20 mouse cellular contexts compared by ENCODE assay signal in the genomic region with DNA sequence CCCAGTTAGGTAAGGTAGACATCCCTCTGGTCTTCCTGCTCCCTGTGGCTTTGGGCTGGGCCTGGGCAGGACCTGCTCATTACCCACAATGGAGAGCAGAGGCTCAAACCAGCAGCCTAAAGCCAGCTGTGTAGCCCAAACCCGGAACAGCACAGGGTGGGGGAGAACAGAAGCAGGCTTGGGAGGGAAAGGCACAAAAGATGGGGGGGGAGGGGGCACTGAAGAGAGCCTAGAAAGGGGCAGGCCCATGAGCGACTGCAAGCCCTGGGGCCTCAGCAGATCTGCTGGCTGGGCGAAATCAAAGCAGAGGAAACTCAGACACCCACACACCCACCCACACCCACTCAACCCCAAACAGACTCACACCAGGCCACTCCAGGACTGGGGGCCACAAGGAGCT. TPM values are rescaled to one million over a fixed set of nuclear protein-coding genes. Genes with fewer than 3 reads are reported as not detected.
DNase-seq lines count a peak whose midpoint lies in the region; ATAC-seq lines count a peak whose summit lies in the region.
"Had no signal": no experiment of that assay in that cellular context is flagged by ENCODE, and none has a peak within 500 bp of the region (broad histone marks: within the 10 kb centered on the region; RNA-seq: fewer than 3 reads in every experiment).

No protein-coding gene starts in this region.

- no peak overlapping the region for H3K4me2 ChIP-seq in heart, embryonic 11.5 days
- H3K4me2 ChIP-seq in kidney, embryonic 15.5 days, result no peak overlapping the region
- no peak overlapping the region for H3K4me2 ChIP-seq in kidney, embryonic 14.5 days (replicated peaks; ENCODE audit: low read depth, low read length)
- H3K4me2 ChIP-seq: embryonic facial prominence, embryonic 13.5 days; forebrain, embryonic 12.5 days; hindbrain, embryonic 13.5 days had no signal

- H3K9ac ChIP-seq in heart, embryonic 11.5 days (ENCODE audit: low read depth, low read length), result peak overlapping the region; percentile 24; the same call in 1 of the 2 replicates
- no peak overlapping the region for H3K9ac ChIP-seq in kidney, embryonic 15.5 days
- H3K9ac ChIP-seq in kidney, embryonic 14.5 days (ENCODE audit: low read depth, low read length), result no peak overlapping the region
- H3K9ac ChIP-seq: embryonic facial prominence, embryonic 13.5 days; forebrain, embryonic 12.5 days; forebrain, postnatal 0 days; hindbrain, embryonic 13.5 days had no signal

- H3K4me3 ChIP-seq in heart, embryonic 11.5 days (ENCODE audit: low read depth, low read length), result no peak overlapping the region
- no peak overlapping the region for H3K4me3 ChIP-seq in kidney, embryonic 15.5 days (replicated peaks)
- H3K4me3 ChIP-seq in kidney, embryonic 14.5 days (ENCODE audit: low read length), result no peak overlapping the region
- H3K4me3 ChIP-seq in embryonic facial prominence, embryonic 10.5 days, result no peak overlapping the region
- H3K4me3 ChIP-seq: embryonic facial prominence, embryonic 13.5 days; forebrain, embryonic 12.5 days; hindbrain, embryonic 13.5 days had no signal

- intact Hi-C loops in heart, postnatal 25 days (cut with DNase I), result no loop called here

- no peak for ATAC-seq in heart, embryonic 11.5 days (replicated peaks; ENCODE audit: insufficient number of reproducible peaks, low FRiP score, low TSS enrichment)
- ATAC-seq in kidney, embryonic 15.5 days (replicated peaks; ENCODE audit: low FRiP score), result no peak
- ATAC-seq in kidney, embryonic 14.5 days (ENCODE audit: low FRiP score, low TSS enrichment), result no peak
- ATAC-seq: forebrain, postnatal 0 days; hindbrain, postnatal 0 days had no signal

- peaks cover 34% of the 10 kb centered on the region for H3K4me1 ChIP-seq in heart, embryonic 11.5 days (ENCODE audit: control insufficient read depth, insufficient read depth, low read length)
- peaks cover 36% of the 10 kb centered on the region for H3K4me1 ChIP-seq in kidney, embryonic 15.5 days
- H3K4me1 ChIP-seq in kidney, embryonic 14.5 days (ENCODE audit: control insufficient read depth, insufficient read depth, low read length), result peaks cover 20% of the 10 kb centered on the region
- H3K4me1 ChIP-seq in embryonic facial prominence, embryonic 10.5 days, result peaks cover 38% of the 10 kb centered on the region

- WGBS in heart, embryonic 11.5 days (ENCODE audit: insufficient replicate concordance), result 38% methylated on average over 3 of the region's 3 CpGs
- WGBS in kidney, embryonic 15.5 days, result 30% methylated on average over 3 of the region's 3 CpGs
- 38% methylated on average over 3 of the region's 3 CpGs for WGBS in kidney, embryonic 14.5 days
- WGBS in embryonic facial prominence, embryonic 10.5 days, result 58% methylated on average over 3 of the region's 3 CpGs

- no peaks in the 10 kb centered on the region for H3K27me3 ChIP-seq in heart, embryonic 11.5 days (ENCODE audit: control insufficient read depth, insufficient read depth, low read length)
- H3K27me3 ChIP-seq in kidney, embryonic 15.5 days, result 0 out of 2 replicates have a peak, but pooled peaks cover 2% of the 10 kb centered on the region
- H3K27me3 ChIP-seq in kidney, embryonic 14.5 days (ENCODE audit: control insufficient read depth, insufficient read depth, low read length), result no peaks in the 10 kb centered on the region
- H3K27me3 ChIP-seq in embryonic facial prominence, embryonic 10.5 days (replicated peaks; ENCODE audit: low read depth, poor library complexity, severe bottlenecking), result peaks cover 16% of the 10 kb centered on the region
- H3K27me3 ChIP-seq: embryonic facial prominence, embryonic 13.5 days had no signal

- no peaks in the 10 kb centered on the region for H3K9me3 ChIP-seq in heart, embryonic 11.5 days (replicated peaks; ENCODE audit: control insufficient read depth, low read length)
- no peaks in the 10 kb centered on the region for H3K9me3 ChIP-seq in kidney, embryonic 15.5 days (replicated peaks)
- no peaks in the 10 kb centered on the region for H3K9me3 ChIP-seq in kidney, embryonic 14.5 days (ENCODE audit: control insufficient read depth, low read length)
- H3K9me3 ChIP-seq in embryonic facial prominence, embryonic 10.5 days, result no peaks in the 10 kb centered on the region
- H3K9me3 ChIP-seq: embryonic facial prominence, embryonic 13.5 days; forebrain, embryonic 12.5 days; hindbrain, embryonic 13.5 days had no signal

- peak overlapping the region; percentile 70 for H3K27ac ChIP-seq in heart, embryonic 11.5 days (ENCODE audit: low read depth, low read length)
- 0 out of 2 replicates have a peak overlapping the region, but pooled peaks have one; percentile 3 for H3K27ac ChIP-seq in kidney, embryonic 15.5 days
- H3K27ac ChIP-seq in kidney, embryonic 14.5 days (ENCODE audit: low read depth, low read length), result no peak overlapping the region
- H3K27ac ChIP-seq in embryonic facial prominence, embryonic 10.5 days (replicated peaks), result peak overlapping the region; percentile 19; the same call in 1 of the 2 replicates
- H3K27ac ChIP-seq: embryonic facial prominence, embryonic 13.5 days; forebrain, embryonic 12.5 days; hindbrain, embryonic 13.5 days; hindbrain, postnatal 0 days had no signal

- no peaks in the 10 kb centered on the region for H3K36me3 ChIP-seq in heart, embryonic 11.5 days (ENCODE audit: control insufficient read depth, insufficient read depth, low read length)
- H3K36me3 ChIP-seq in kidney, embryonic 15.5 days, result no peaks in the 10 kb centered on the region
- H3K36me3 ChIP-seq in kidney, embryonic 14.5 days (ENCODE audit: control insufficient read depth, insufficient read depth, low read length), result no peaks in the 10 kb centered on the region
- no peaks in the 10 kb centered on the region for H3K36me3 ChIP-seq in embryonic facial prominence, embryonic 10.5 days (replicated peaks)
- H3K36me3 ChIP-seq: embryonic facial prominence, embryonic 13.5 days; forebrain, embryonic 12.5 days; hindbrain, embryonic 13.5 days had no signal

- no peak for DNase-seq in heart, postnatal 25 days (ENCODE audit: low spot score)
- DNase-seq in ES-CJ7 (ENCODE audit: low read depth, low spot score), result peak; percentile 36
- no peak for DNase-seq in embryonic facial prominence, embryonic 10.5 days (ENCODE audit: low spot score)
- no peak for DNase-seq in cerebellum, postnatal 10 days
- DNase-seq: adrenal gland, postnatal 10 days; cerebellum, adult 11 months; cerebellum, adult 8-10 months; cerebellum, postnatal 25 days; forebrain, postnatal 0 days; gastrocnemius, postnatal 14 days; kidney, adult 11 months had no signal

RNA-seq across cellular contexts. Expression of gene Col13a1, which starts 11.7 kb away (rescaled TPM):
- polyA plus RNA-seq in heart, embryonic 11.5 days (2014; fragmentation: Nextera tagmentation; extraction: Ambion mirVana), result 9.4 and 12.9 TPM in 2 replicates
- under 1 TPM; 0.78 to 0.86 TPM for total RNA-seq in heart, postnatal 25 days (2021)
- polyA plus RNA-seq in kidney, embryonic 15.5 days (2015; fragmentation: Nextera tagmentation; extraction: Ambion mirVana), result 6.0 and 6.8 TPM in 2 replicates
- polyA plus RNA-seq in kidney, embryonic 14.5 days (2014; fragmentation: Nextera tagmentation; extraction: Ambion mirVana), result 4.7 and 6.1 TPM in 2 replicates
- polyA plus RNA-seq in embryonic facial prominence, embryonic 10.5 days (2016; fragmentation: Nextera tagmentation; extraction: Ambion mirVana), result 6.0 and 6.1 TPM in 2 replicates
- total RNA-seq: CH12.LX; hematopoietic stem cell, adult 5-6 weeks had no signal
